Mouse (Mus musculus): ENCODE results near the gene Slc44a1. TPM values are rescaled to one million over a fixed set of nuclear protein-coding genes. Genes with fewer than 3 reads are reported as not detected.

Gene Slc44a1
- polyA plus RNA-seq, 1 experiment from 2014 or later = 21.4 TPM

- Histone ChIP-seq H3K27ac (no peak overlapping the region), H3K27me3 (no peaks in the 10 kb centered on the region), H3K9me3 (replicated peaks) (no peaks in the 10 kb centered on the region), H3K4me3 (no peak overlapping the region), H3K36me3 (no peaks in the 10 kb centered on the region), H3K4me1 (no peaks in the 10 kb centered on the region), H3K4me2 (replicated peaks) (no peak overlapping the region), H3K9ac (no peak overlapping the region)
- WGBS = 81% methylated on average over 9 of the region's 9 CpGs
- no peak for ATAC-seq (ENCODE audit: low FRiP score)
Measured at GRCm38 (mm10) chr4:53411958-53412870, 28.0 kb upstream of the Slc44a1 start.

GRCm38 (mm10) chr4:53412991-53413390 lies 27.2 kb upstream of the Slc44a1 start:
- no peak overlapping the region for H3K27ac ChIP-seq
- H3K4me3 ChIP-seq = no peak overlapping the region
- H3K4me1 ChIP-seq = no peaks in the 10 kb centered on the region
- WGBS = 78% methylated on average over 6 of the region's 6 CpGs
- H3K27me3 ChIP-seq = no peaks in the 10 kb centered on the region
- H3K36me3 ChIP-seq = no peaks in the 10 kb centered on the region
- no peak overlapping the region for H3K4me2 ChIP-seq (replicated peaks)
- no peaks in the 10 kb centered on the region for H3K9me3 ChIP-seq (replicated peaks)
- ATAC-seq (ENCODE audit: low FRiP score) = no peak
- no peak overlapping the region for H3K9ac ChIP-seq

GRCm38 (mm10) chr4:53414031-53414797 lies 26.0 kb upstream of the Slc44a1 start:
- Histone ChIP-seq H3K27ac (no peak overlapping the region), H3K9ac (no peak overlapping the region), H3K27me3 (no peaks in the 10 kb centered on the region), H3K4me3 (no peak overlapping the region), H3K4me1 (no peaks in the 10 kb centered on the region), H3K9me3 (replicated peaks) (no peaks in the 10 kb centered on the region), H3K4me2 (replicated peaks) (no peak overlapping the region), H3K36me3 (no peaks in the 10 kb centered on the region)
- no peak for ATAC-seq (ENCODE audit: low FRiP score)
- WGBS = 84% methylated on average over 9 of the region's 9 CpGs

GRCm38 (mm10) chr4:53415873-53416637 lies 24.2 kb upstream of the Slc44a1 start:
- WGBS = 86% methylated on average over 9 of the region's 10 CpGs
- no peak overlapping the region for H3K27ac ChIP-seq
- H3K27me3 ChIP-seq = no peaks in the 10 kb centered on the region
- H3K36me3 ChIP-seq = no peaks in the 10 kb centered on the region
- H3K9me3 ChIP-seq (replicated peaks) = no peaks in the 10 kb centered on the region
- no peak for ATAC-seq (ENCODE audit: low FRiP score)
- no peaks in the 10 kb centered on the region for H3K4me1 ChIP-seq
- H3K4me3 ChIP-seq = no peak overlapping the region
- no peak overlapping the region for H3K9ac ChIP-seq
- H3K4me2 ChIP-seq (replicated peaks) = no peak overlapping the region

GRCm38 (mm10) chr4:53416928-53417327 lies 23.3 kb upstream of the Slc44a1 start:
- WGBS = 77% methylated on average over 7 of the region's 7 CpGs

GRCm38 (mm10) chr4:53422799-53423198 lies 17.4 kb upstream of the Slc44a1 start:
- 80% methylated on average over 2 of the region's 2 CpGs for WGBS
- Histone ChIP-seq H3K27me3 (no peaks in the 10 kb centered on the region), H3K4me2 (replicated peaks) (no peak overlapping the region), H3K9ac (no peak overlapping the region), H3K36me3 (no peaks in the 10 kb centered on the region), H3K27ac (no peak overlapping the region), H3K9me3 (replicated peaks) (no peaks in the 10 kb centered on the region), H3K4me1 (no peaks in the 10 kb centered on the region), H3K4me3 (no peak overlapping the region)
- ATAC-seq (ENCODE audit: low FRiP score) = no peak

More at GRCm38 (mm10) chr4:53416928-53417327, 23.3 kb upstream of the Slc44a1 start:
- Histone ChIP-seq H3K36me3 (no peaks in the 10 kb centered on the region), H3K9me3 (replicated peaks) (no peaks in the 10 kb centered on the region), H3K4me3 (no peak overlapping the region), H3K4me1 (no peaks in the 10 kb centered on the region), H3K27me3 (no peaks in the 10 kb centered on the region), H3K4me2 (replicated peaks) (no peak overlapping the region), H3K9ac (no peak overlapping the region), H3K27ac (no peak overlapping the region)
- ATAC-seq (ENCODE audit: low FRiP score) = no peak

- no peak overlapping the region for H3K27ac ChIP-seq
- no peak overlapping the region for H3K4me2 ChIP-seq (replicated peaks)
- 74% methylated on average over 4 of the region's 4 CpGs for WGBS
- no peaks in the 10 kb centered on the region for H3K4me1 ChIP-seq
- no peak overlapping the region for H3K4me3 ChIP-seq
- H3K9ac ChIP-seq = no peak overlapping the region
- H3K9me3 ChIP-seq (replicated peaks) = no peaks in the 10 kb centered on the region
- no peaks in the 10 kb centered on the region for H3K36me3 ChIP-seq
- ATAC-seq (ENCODE audit: low FRiP score) = no peak
- no peaks in the 10 kb centered on the region for H3K27me3 ChIP-seq
Measured at GRCm38 (mm10) chr4:53427120-53427519, 13.1 kb upstream of the Slc44a1 start.

GRCm38 (mm10) chr4:53430522-53430921 lies 9.7 kb upstream of the Slc44a1 start:
- Histone ChIP-seq H3K4me1 (no peaks in the 10 kb centered on the region), H3K27ac (no peak overlapping the region), H3K9me3 (replicated peaks) (no peaks in the 10 kb centered on the region), H3K4me3 (no peak overlapping the region), H3K4me2 (replicated peaks) (no peak overlapping the region), H3K36me3 (no peaks in the 10 kb centered on the region), H3K27me3 (no peaks in the 10 kb centered on the region), H3K9ac (no peak overlapping the region)
- no peak for ATAC-seq (ENCODE audit: low FRiP score)
- 58% methylated on average over 6 of the region's 6 CpGs for WGBS

- no peak overlapping the region for H3K4me2 ChIP-seq (replicated peaks)
- no peaks in the 10 kb centered on the region for H3K27me3 ChIP-seq
- no peak overlapping the region for H3K9ac ChIP-seq
- WGBS = 84% methylated on average over 9 of the region's 10 CpGs
- H3K36me3 ChIP-seq = no peaks in the 10 kb centered on the region
- no peak for ATAC-seq (ENCODE audit: low FRiP score)
- no peak overlapping the region for H3K27ac ChIP-seq
- H3K4me1 ChIP-seq = no peaks in the 10 kb centered on the region
- H3K9me3 ChIP-seq (replicated peaks) = no peaks in the 10 kb centered on the region
- H3K4me3 ChIP-seq = no peak overlapping the region
Measured at GRCm38 (mm10) chr4:53431585-53432234, 8.5 kb upstream of the Slc44a1 start.

GRCm38 (mm10) chr4:53437110-53437755 lies 3.0 kb upstream of the Slc44a1 start:
- Histone ChIP-seq H3K4me3 (no peak overlapping the region), H3K4me1 (peaks cover 22% of the 10 kb centered on the region), H3K4me2 (replicated peaks) (no peak overlapping the region), H3K27ac (0 out of 2 replicates have a peak overlapping the region, but pooled peaks have one; percentile 30), H3K9me3 (replicated peaks) (no peaks in the 10 kb centered on the region), H3K9ac (no peak overlapping the region), H3K27me3 (peaks cover 4% of the 10 kb centered on the region; the same call in 1 of the 2 replicates), H3K36me3 (no peaks in the 10 kb centered on the region)
- 60% methylated on average over 10 of the region's 10 CpGs for WGBS
- no peak for ATAC-seq (ENCODE audit: low FRiP score)

GRCm38 (mm10) chr4:53438386-53438785 lies 1.8 kb upstream of the Slc44a1 start:
- H3K27me3 ChIP-seq = peaks cover 8% of the 10 kb centered on the region; the same call in 1 of the 2 replicates
- 83% methylated on average over 2 of the region's 2 CpGs for WGBS

More at GRCm38 (mm10) chr4:53438386-53438785, 1.8 kb upstream of the Slc44a1 start:
- H3K4me2 ChIP-seq (replicated peaks) = no peak overlapping the region
- H3K36me3 ChIP-seq = no peaks in the 10 kb centered on the region
- no peak for ATAC-seq (ENCODE audit: low FRiP score)
- H3K4me3 ChIP-seq = no peak overlapping the region
- no peak overlapping the region for H3K27ac ChIP-seq
- peaks cover 25% of the 10 kb centered on the region for H3K4me1 ChIP-seq
- H3K9ac ChIP-seq = no peak overlapping the region
- H3K9me3 ChIP-seq (replicated peaks) = no peaks in the 10 kb centered on the region
